Mouse (Mus musculus): ENCODE measurements around the gene Irgm1. TPM values are rescaled to one million over a fixed set of nuclear protein-coding genes. Genes with fewer than 3 reads are reported as not detected.
"Not testable (repeated sequence)": the region's sequence is repeated elsewhere in the genome, so short reads cannot be mapped to it uniquely, and the experiment has no call there.

Irgm1 gene
- polyA plus RNA-seq, 1 experiment from 2014 or later = 4.2 TPM

DNA sequence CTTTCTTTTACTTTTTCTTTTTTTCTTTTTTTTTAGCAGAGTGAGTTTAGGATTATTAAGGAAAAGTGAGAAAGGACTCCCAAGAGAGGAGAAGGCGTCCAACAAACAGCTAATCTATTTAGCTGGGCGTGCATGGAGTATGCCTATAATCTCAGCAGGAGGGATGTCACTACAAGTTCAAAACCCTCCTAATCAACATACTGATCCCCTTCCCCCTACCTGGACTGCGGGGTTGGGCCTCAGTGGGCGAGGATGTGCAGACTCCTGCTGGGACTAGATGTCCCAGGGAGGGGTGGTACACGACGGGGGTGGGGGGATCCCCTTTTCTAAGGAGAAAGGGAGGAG, 44.8 kb downstream of the Irgm1 start:
- Histone ChIP-seq H3K4me3 (replicated peaks) (peak overlapping the region; percentile 44), H3K9ac (replicated peaks) (0 out of 2 replicates have a peak overlapping the region, but pooled peaks have one; percentile 5), H3K36me3 (no peaks in the 10 kb centered on the region), H3K4me2 (peak overlapping the region; percentile 60), H3K27ac (replicated peaks) (no peak overlapping the region; the same call in none of the 2 replicates), H3K27me3 (replicated peaks) (peaks cover 22% of the 10 kb centered on the region), H3K9me3 (replicated peaks) (no peaks in the 10 kb centered on the region), H3K4me1 (peaks cover 26% of the 10 kb centered on the region)
- no peak for ATAC-seq (ENCODE audit: low FRiP score)
- 0% methylated on average over 6 of the region's 6 CpGs for WGBS

DNA sequence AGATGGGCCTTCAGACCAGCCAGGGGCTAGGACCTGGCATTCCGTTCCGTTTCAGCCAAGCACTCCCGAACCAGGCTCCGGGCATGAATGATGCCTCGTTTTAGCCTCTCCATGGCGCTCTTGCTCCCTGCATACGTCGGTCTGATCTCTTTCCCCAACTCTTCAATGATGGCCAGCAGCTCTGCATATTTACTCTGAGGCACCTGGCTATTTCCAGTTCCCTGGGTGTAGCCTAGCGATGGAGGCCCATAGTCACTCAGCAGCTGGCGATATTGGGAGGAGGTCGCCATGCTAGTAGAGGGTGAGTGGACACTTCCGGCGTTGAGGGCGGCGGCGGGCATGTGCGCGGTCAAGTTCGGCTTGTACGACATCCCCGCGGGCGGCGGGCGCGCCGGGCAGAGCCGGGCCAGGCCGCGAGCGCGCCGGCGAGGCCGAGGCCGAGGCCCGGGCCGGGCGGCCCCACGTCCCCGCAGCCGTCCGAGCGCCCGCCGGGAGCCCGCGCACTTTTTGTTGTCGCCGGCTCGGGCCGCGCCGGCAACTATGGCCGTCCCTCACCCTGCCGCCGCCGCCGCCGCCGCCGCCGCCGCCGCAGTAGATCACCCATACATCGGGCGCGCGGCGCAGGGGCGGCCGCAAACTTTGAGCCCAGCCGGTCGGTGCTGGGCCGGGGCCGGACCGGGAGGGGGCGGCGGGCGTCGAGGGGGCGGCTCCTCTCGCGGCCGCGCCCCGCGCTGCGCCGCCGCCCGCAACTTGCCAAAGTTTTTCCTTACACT, 45.3 kb downstream of the Irgm1 start, which contains the start of the genes Trim7 and Gm12184:
TSS of gene Trim7 (plus strand) at position 162 of the 773 bp plus-strand sequence.
TSS of gene Gm12184 (minus strand) at position 677 of the 773 bp plus-strand sequence.
- H3K27me3 ChIP-seq (replicated peaks) = peaks cover 22% of the 10 kb centered on the region
- 0% methylated on average over 64 of the region's 92 CpGs for WGBS
- H3K9ac ChIP-seq (replicated peaks) = 0 out of 2 replicates have a peak within 1 kb of the TSS, but pooled peaks have one; percentile 5

DNA sequence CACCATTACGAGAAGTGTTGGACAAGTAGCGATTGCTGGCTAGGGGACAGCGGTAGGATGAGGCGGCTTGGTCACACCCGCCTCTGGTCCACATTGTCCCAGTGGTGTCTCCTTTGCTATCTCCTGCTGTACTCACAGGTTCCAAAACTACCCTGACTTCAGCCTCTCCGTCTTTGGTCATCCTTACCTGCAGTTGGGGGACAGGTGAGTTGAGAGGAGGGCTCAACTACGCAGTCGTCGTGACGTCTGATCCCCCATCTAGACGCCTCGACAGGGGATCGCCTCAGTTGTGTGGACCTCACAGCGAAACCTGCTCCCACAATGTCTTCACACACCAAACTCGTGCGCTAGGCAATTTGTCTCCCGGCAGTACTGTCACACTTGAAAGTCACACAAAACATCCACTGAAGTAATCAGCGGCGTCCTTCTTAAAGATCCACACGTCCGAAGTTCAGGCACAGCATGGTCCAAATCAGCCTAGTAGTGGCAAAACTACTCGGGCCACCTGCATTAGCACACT, 47.1 kb downstream of the Irgm1 start:
- no peak for ATAC-seq (ENCODE audit: low FRiP score)
- H3K27ac ChIP-seq (replicated peaks) = no peak overlapping the region
- no peaks in the 10 kb centered on the region for H3K36me3 ChIP-seq
- H3K9ac ChIP-seq (replicated peaks) = no peak overlapping the region
- H3K4me2 ChIP-seq = peak overlapping the region; percentile 72
- peak overlapping the region; percentile 36 for H3K4me3 ChIP-seq (replicated peaks)
- peaks cover 22% of the 10 kb centered on the region for H3K27me3 ChIP-seq (replicated peaks)
- 2% methylated on average over 22 of the region's 22 CpGs for WGBS
- peaks cover 26% of the 10 kb centered on the region for H3K4me1 ChIP-seq
- no peaks in the 10 kb centered on the region for H3K9me3 ChIP-seq (replicated peaks)

More for the DNA sequence above, 45.3 kb downstream of the Irgm1 start, which contains the start of the genes Trim7 and Gm12184:
- H3K27ac ChIP-seq (replicated peaks) = peak within 1 kb of the TSS; percentile 56
- H3K36me3 ChIP-seq; H3K9me3 ChIP-seq (replicated peaks): not testable (repeated sequence)
- peak within 1 kb of the TSS; percentile 60 for H3K4me2 ChIP-seq
- H3K4me1 ChIP-seq = peaks cover 26% of the 10 kb centered on the region
- peak; percentile 68 for ATAC-seq (ENCODE audit: low FRiP score)
- H3K4me3 ChIP-seq (replicated peaks) = peak within 1 kb of the TSS; percentile 44

DNA sequence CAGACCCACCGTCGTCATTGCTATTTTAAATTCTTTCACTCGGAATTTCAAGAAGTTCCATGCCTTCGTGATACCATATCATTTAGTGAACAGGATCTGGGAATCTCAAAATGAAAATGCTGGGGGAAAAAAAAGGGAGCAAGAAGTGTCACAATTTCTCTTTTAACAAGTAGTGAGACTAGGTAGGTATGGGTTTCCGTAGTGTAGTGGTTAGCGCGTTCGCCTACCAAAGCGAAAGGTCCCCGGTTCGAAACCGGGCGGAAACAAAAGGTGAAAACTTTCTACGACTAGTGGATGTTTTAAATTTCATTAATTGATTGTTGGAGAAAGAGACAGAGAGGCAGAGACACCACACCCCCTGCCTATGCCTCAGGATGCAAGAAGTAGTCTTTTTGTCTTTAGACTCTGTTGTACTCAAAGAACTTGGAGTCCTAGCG, 47.9 kb downstream of the Irgm1 start:
- ATAC-seq (ENCODE audit: low FRiP score) = peak; percentile 29; the same call in 1 of the 2 replicates
- Histone ChIP-seq H3K9me3 (replicated peaks) (no peaks in the 10 kb centered on the region), H3K36me3 (no peaks in the 10 kb centered on the region), H3K27ac (replicated peaks) (no peak overlapping the region), H3K9ac (replicated peaks) (no peak overlapping the region; the same call in 1 of the 2 replicates), H3K4me1 (peaks cover 26% of the 10 kb centered on the region), H3K27me3 (replicated peaks) (peaks cover 22% of the 10 kb centered on the region), H3K4me2 (peak overlapping the region; percentile 72), H3K4me3 (replicated peaks) (peak overlapping the region; percentile 36)
- 1% methylated on average over 15 of the region's 15 CpGs for WGBS

DNA sequence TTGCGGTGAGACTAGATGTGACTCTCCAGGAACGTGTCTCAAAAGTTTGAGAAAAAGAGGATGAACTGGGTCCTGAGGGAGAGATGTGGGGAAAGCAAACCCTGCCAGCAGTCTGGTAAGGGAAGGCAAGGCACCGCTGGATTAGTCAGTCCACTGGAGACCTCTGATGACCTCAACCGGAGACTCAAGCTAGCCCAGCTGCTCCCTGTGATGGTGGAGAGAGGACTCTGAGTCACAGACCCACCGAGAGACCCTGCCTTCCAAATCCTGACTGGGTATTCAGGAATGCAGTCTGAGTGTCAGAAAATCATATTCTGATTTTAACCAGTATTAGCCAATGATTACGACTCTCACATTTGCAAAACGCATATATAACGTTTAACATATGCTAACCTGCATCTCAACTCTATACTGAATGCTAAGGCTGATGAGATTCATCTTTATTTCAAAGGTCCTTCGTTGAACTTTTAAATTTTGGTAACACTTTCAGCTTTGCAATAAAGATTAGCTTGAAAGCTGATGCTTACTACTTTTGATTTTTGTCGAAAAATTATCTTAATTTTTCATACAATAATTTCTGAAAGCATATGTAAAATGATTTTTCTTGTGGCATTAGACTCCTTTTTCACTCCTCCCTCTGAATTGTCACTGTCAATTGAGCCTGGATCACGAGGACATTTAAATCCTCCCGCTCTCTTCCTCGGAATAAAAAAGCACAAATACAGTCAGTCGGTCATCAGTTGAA, 48.5 kb downstream of the Irgm1 start:
- H3K27ac ChIP-seq (replicated peaks) = no peak overlapping the region
- peaks cover 26% of the 10 kb centered on the region for H3K4me1 ChIP-seq
- peak overlapping the region; percentile 72 for H3K4me2 ChIP-seq
- H3K9ac ChIP-seq (replicated peaks) = no peak overlapping the region
- no peaks in the 10 kb centered on the region for H3K9me3 ChIP-seq (replicated peaks)
- peaks cover 22% of the 10 kb centered on the region for H3K27me3 ChIP-seq (replicated peaks)
- peak overlapping the region; percentile 36 for H3K4me3 ChIP-seq (replicated peaks)
- H3K36me3 ChIP-seq = no peaks in the 10 kb centered on the region
- no peak for ATAC-seq (ENCODE audit: low FRiP score)
- 40% methylated on average over 14 of the region's 14 CpGs for WGBS

DNA sequence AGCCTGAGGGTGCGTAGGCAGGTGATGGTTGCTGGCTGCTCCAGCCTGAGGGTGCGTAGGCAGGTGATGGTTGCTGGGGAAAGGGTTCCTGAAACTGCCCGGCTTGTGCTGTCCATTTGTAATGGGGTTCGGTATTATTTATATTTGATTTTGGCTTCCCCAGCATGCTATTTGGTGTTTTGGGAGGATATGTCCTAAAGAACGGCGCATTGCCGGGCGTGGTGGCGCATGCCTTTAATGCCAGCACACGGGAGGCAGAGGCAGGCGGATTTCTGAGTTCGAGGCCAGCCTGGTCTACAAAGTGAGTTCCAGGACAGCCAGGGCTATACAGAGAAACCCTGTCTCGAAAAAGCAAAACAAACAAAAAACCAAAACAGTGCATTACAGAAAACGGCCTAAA, 50.2 kb downstream of the Irgm1 start:
- ATAC-seq (ENCODE audit: low FRiP score); H3K4me2 ChIP-seq; H3K4me3 ChIP-seq (replicated peaks); H3K9ac ChIP-seq (replicated peaks); H3K9me3 ChIP-seq (replicated peaks); H3K36me3 ChIP-seq; H3K27ac ChIP-seq (replicated peaks): not testable (repeated sequence)
- Histone ChIP-seq H3K27me3 (replicated peaks) (peaks cover 20% of the 10 kb centered on the region), H3K4me1 (peaks cover 19% of the 10 kb centered on the region)
- 82% methylated on average over 14 of the region's 14 CpGs for WGBS

DNA sequence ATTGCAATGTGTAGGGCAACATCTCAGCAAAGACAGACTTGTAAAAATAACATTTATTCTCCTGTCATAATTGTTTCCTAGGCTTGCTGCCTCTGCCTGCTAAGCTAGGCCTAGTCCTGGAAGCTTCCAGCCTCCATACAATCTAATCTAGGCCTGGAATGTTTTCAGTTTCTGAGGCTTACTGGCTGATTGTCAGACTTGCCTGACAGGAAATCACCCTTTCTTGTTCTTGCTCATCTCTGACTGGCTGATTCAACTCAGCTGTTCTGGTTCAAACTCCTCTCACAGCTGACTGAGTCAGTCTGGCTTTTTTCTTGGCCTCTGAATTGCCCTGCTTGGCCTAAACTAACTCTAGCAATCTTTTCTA, 51.2 kb downstream of the Irgm1 start:
- H3K9me3 ChIP-seq (replicated peaks) = no peaks in the 10 kb centered on the region
- no peak overlapping the region for H3K4me3 ChIP-seq (replicated peaks)
- no peak overlapping the region for H3K4me2 ChIP-seq
- H3K4me1 ChIP-seq = peaks cover 29% of the 10 kb centered on the region
- no peak overlapping the region for H3K27ac ChIP-seq (replicated peaks)
- peaks cover 20% of the 10 kb centered on the region for H3K27me3 ChIP-seq (replicated peaks)
- no peak overlapping the region for H3K9ac ChIP-seq (replicated peaks)
- no peak for ATAC-seq (ENCODE audit: low FRiP score)
- H3K36me3 ChIP-seq = no peaks in the 10 kb centered on the region

DNA sequence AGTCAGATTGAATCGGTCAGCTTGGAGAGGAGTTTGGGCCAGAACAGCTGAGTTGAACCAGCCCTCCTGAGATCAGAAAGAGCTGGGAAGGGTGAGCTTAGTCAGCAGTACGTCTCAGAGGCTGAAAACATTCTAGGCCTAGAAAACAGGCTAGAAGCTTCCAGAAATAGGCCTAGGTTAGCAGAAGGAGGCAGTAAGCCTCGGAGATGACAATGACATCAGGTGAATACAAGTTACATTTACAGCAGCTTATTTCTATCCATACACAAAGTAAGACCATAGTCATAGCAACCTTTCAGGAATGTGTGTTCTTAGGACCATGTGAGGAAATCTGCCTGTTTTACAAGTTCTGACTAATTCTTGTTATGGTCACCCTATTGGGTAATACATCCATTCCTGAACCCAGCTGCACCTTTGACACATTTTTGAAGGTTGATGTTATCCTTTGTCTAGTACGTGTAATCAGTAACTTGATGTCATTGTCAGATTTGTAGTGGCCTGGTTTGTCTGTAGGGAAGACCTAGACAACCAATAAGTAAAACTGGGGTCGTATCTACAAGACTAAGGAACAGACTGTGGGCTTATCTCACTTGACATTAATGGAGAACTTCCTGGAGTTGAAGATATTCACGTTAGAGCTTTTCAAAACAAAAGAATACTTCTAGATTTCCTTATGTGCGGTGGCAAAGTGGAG, 51.7 kb downstream of the Irgm1 start:
- 78% methylated on average over 7 of the region's 7 CpGs for WGBS
- Histone ChIP-seq H3K4me1 (peaks cover 33% of the 10 kb centered on the region), H3K4me3 (replicated peaks) (no peak overlapping the region), H3K36me3 (0 out of 2 replicates have a peak, but pooled peaks cover 2% of the 10 kb centered on the region), H3K9ac (replicated peaks) (no peak overlapping the region), H3K4me2 (no peak overlapping the region), H3K27ac (replicated peaks) (no peak overlapping the region), H3K9me3 (replicated peaks) (no peaks in the 10 kb centered on the region), H3K27me3 (replicated peaks) (peaks cover 17% of the 10 kb centered on the region)
- no peak for ATAC-seq (ENCODE audit: low FRiP score)

DNA sequence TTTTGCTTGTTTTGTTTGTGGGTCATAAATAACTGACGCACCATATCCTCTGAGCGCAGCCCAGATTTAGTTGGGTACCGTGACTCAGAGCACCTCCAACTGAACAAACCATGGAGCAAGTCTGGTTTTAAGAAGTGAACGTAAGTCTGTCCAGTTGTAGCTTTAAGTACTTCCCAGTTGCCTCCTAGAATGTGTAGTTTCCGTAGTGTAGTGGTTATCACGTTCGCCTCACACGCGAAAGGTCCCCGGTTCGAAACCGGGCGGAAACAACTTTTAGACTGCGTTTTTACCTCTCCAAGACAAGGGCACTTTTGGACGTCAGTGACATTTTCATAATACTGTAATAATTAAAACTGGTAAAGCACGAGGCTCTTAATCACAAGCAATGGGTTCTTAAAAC, 53.1 kb downstream of the Irgm1 start:
- ATAC-seq (ENCODE audit: low FRiP score) = no peak
- H3K36me3 ChIP-seq = 0 out of 2 replicates have a peak, but pooled peaks cover 4% of the 10 kb centered on the region
- peaks cover 8% of the 10 kb centered on the region; the same call in 1 of the 2 replicates for H3K27me3 ChIP-seq (replicated peaks)
- peaks cover 31% of the 10 kb centered on the region for H3K4me1 ChIP-seq
- H3K4me2 ChIP-seq = peak overlapping the region; percentile 85
- peak overlapping the region; percentile 99 for H3K27ac ChIP-seq (replicated peaks)
- no peaks in the 10 kb centered on the region for H3K9me3 ChIP-seq (replicated peaks)
- under 1% methylated on average over 16 of the region's 16 CpGs for WGBS
- peak overlapping the region; percentile 86 for H3K4me3 ChIP-seq (replicated peaks)
- peak overlapping the region; percentile 81 for H3K9ac ChIP-seq (replicated peaks)

DNA sequence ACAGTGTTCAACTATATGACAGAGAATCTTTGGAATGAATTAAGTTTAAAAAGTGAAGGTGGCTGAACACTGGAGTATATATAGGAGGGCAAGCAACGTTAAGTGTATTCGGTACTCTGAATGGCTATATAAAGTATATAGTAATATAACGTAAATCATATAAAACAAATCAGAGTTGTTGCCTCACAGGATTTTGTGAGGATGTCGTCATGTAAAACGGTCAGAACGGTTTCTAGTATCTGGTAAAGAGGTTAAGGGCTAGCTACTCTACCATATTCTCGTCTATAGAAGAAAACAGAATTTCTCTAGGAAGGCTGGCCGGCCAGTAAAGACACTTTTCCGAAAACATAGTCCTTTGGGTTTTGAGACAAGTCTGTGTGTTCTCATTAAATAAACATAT, 53.7 kb downstream of the Irgm1 start:
- no peak for ATAC-seq (ENCODE audit: low FRiP score)
- peaks cover 6% of the 10 kb centered on the region; the same call in 1 of the 2 replicates for H3K27me3 ChIP-seq (replicated peaks)
- peak overlapping the region; percentile 86 for H3K4me3 ChIP-seq (replicated peaks)
- peaks cover 7% of the 10 kb centered on the region; the same call in 1 of the 2 replicates for H3K36me3 ChIP-seq
- H3K4me1 ChIP-seq = peaks cover 32% of the 10 kb centered on the region
- H3K4me2 ChIP-seq = peak overlapping the region; percentile 85
- no peaks in the 10 kb centered on the region for H3K9me3 ChIP-seq (replicated peaks)
- peak overlapping the region; percentile 81 for H3K9ac ChIP-seq (replicated peaks)
- 7% methylated on average over 9 of the region's 9 CpGs for WGBS
- peak overlapping the region; percentile 99 for H3K27ac ChIP-seq (replicated peaks)

Data from neural tube, embryonic 15.5 days (tissue).